In the genomic region with DNA sequence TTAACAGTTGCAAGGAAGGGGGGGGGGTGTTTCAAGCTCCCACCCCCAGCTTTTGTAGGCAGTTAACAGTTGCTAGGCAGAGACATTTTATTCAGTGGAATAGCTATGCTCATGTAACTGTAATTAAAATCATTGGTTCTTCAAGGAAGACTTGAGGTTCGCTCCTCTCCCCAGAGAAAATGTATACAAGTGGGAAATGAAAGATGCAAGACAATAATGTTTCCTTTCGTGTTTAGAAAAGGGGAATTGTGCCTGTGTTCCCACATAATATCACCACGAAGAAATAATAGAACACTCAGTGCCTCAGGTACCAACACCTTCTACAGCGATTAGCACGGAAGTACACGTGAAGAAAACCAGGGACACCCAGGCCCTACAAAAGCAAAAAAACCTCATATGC, we compare ENCODE assay signal across 7 mouse cellular contexts. TPM values are rescaled to one million over a fixed set of nuclear protein-coding genes. Genes with fewer than 3 reads are reported as not detected.
DNase-seq lines count a peak whose midpoint lies in the region; ATAC-seq and TF ChIP-seq lines count a peak whose summit lies in the region.

Gene Klhdc1, plus strand, starts transcription at position 301 of the 400 bp plus-strand sequence.

- TF ChIP-seq CTCF in thymus, adult 2 months (IDR thresholded peaks at IDR 0.05; ENCODE audit: borderline replicate concordance, control insufficient read depth, extremely low read depth, insufficient read depth, low read length, poor library complexity) = no peak
- TF ChIP-seq CTCF in forebrain, postnatal 0 days (IDR thresholded peaks at IDR 0.05; ENCODE audit: low read depth) = no peak
- no peak for TF ChIP-seq CTCF in hindbrain, postnatal 0 days (IDR thresholded peaks at IDR 0.05; ENCODE audit: low read depth)

- 63% methylated on average over 6 of the region's 6 CpGs for WGBS in thymus, adult 2 months
- 66% methylated on average over 6 of the region's 6 CpGs for WGBS in forebrain, postnatal 0 days
- 56% methylated on average over 6 of the region's 6 CpGs for WGBS in hindbrain, postnatal 0 days
- 71% methylated on average over 6 of the region's 6 CpGs for WGBS in midbrain, embryonic 10.5 days

- no peak for DNase-seq in thymus, adult 2 months
- no peak for DNase-seq in thymus, postnatal 4 days
- no peak for DNase-seq in forebrain, postnatal 0 days
- peak; percentile 2 for DNase-seq in hindbrain, postnatal 0 days (ENCODE audit: low spot score)
- DNase-seq in midbrain, embryonic 10.5 days (ENCODE audit: low spot score) = no peak
- no peak for DNase-seq in natural killer cell, adult 2 months (ENCODE audit: low spot score in 2 of 2)
- no peak for DNase-seq in kidney, adult 8-10 months

- no peaks in the 10 kb centered on the region for H3K9me3 ChIP-seq in forebrain, postnatal 0 days (ENCODE audit: low read length)
- no peaks in the 10 kb centered on the region for H3K9me3 ChIP-seq in hindbrain, postnatal 0 days (ENCODE audit: low read length)
- no peaks in the 10 kb centered on the region for H3K9me3 ChIP-seq in midbrain, embryonic 10.5 days (replicated peaks)

- no peaks in the 10 kb centered on the region for H3K27me3 ChIP-seq in thymus, adult 2 months (ENCODE audit: control insufficient read depth, insufficient read depth, low read length)
- H3K27me3 ChIP-seq in forebrain, postnatal 0 days (ENCODE audit: insufficient read depth, low read length) = no peaks in the 10 kb centered on the region
- no peaks in the 10 kb centered on the region for H3K27me3 ChIP-seq in hindbrain, postnatal 0 days (ENCODE audit: insufficient read depth, low read length)
- no peaks in the 10 kb centered on the region for H3K27me3 ChIP-seq in midbrain, embryonic 10.5 days (ENCODE audit: low read depth, poor library complexity, severe bottlenecking)

- no peak within 1 kb of the TSS for H3K27ac ChIP-seq in thymus, adult 2 months (ENCODE audit: control insufficient read depth, insufficient read depth, low read length)
- H3K27ac ChIP-seq in forebrain, postnatal 0 days (ENCODE audit: low read depth, low read length) = peak within 1 kb of the TSS; percentile 82
- peak within 1 kb of the TSS; percentile 86 for H3K27ac ChIP-seq in hindbrain, postnatal 0 days
- peak within 1 kb of the TSS; percentile 89 for H3K27ac ChIP-seq in midbrain, embryonic 10.5 days (replicated peaks)

- no peak for ATAC-seq in forebrain, postnatal 0 days
- ATAC-seq in hindbrain, postnatal 0 days = no peak

- H3K4me1 ChIP-seq in thymus, adult 2 months (replicated peaks; ENCODE audit: control insufficient read depth, insufficient read depth, low read length) = no peaks in the 10 kb centered on the region
- H3K4me1 ChIP-seq in forebrain, postnatal 0 days (ENCODE audit: insufficient read depth) = no peaks in the 10 kb centered on the region
- H3K4me1 ChIP-seq in hindbrain, postnatal 0 days (ENCODE audit: insufficient read depth, low read length) = peaks cover 4% of the 10 kb centered on the region; the same call in 1 of the 2 replicates
- peaks cover 12% of the 10 kb centered on the region for H3K4me1 ChIP-seq in midbrain, embryonic 10.5 days

- TF ChIP-seq POLR2A in thymus, adult 2 months (IDR thresholded peaks at IDR 0.05; ENCODE audit: control insufficient read depth, extremely low read depth, insufficient read depth, low read length, poor library complexity) = no peak

- peak within 1 kb of the TSS; percentile 74 for H3K4me3 ChIP-seq in thymus, adult 2 months (ENCODE audit: control insufficient read depth, insufficient read depth, low read length)
- H3K4me3 ChIP-seq in forebrain, postnatal 0 days (ENCODE audit: low read depth, low read length) = peak within 1 kb of the TSS; percentile 72
- H3K4me3 ChIP-seq in hindbrain, postnatal 0 days (ENCODE audit: low read length) = peak within 1 kb of the TSS; percentile 79
- H3K4me3 ChIP-seq in midbrain, embryonic 10.5 days = peak within 1 kb of the TSS; percentile 67

- peak within 1 kb of the TSS; percentile 69 for H3K4me2 ChIP-seq in forebrain, postnatal 0 days (ENCODE audit: low read depth)
- H3K4me2 ChIP-seq in hindbrain, postnatal 0 days (ENCODE audit: low read depth, low read length) = peak within 1 kb of the TSS; percentile 82

- no peaks in the 10 kb centered on the region for H3K36me3 ChIP-seq in thymus, adult 2 months (ENCODE audit: control insufficient read depth, insufficient read depth, low read length)
- H3K36me3 ChIP-seq in forebrain, postnatal 0 days (ENCODE audit: insufficient read depth) = no peaks in the 10 kb centered on the region
- no peaks in the 10 kb centered on the region for H3K36me3 ChIP-seq in hindbrain, postnatal 0 days (ENCODE audit: insufficient read depth, low read length)
- no peaks in the 10 kb centered on the region for H3K36me3 ChIP-seq in midbrain, embryonic 10.5 days

- peak within 1 kb of the TSS; percentile 79 for H3K9ac ChIP-seq in forebrain, postnatal 0 days
- peak within 1 kb of the TSS; percentile 76 for H3K9ac ChIP-seq in hindbrain, postnatal 0 days (replicated peaks; ENCODE audit: low read length)

RNA-seq across cellular contexts. Expression of gene Klhdc1, which starts in this region (rescaled TPM):
- 1.2 and 1.4 TPM in 2 replicates for polyA plus RNA-seq in thymus, adult 2 months (2012; rRNA removed)
- total RNA-seq in forebrain, postnatal 0 days (2014; rRNA removed) = 11.2 and 12.8 TPM in 2 replicates
- polyA plus RNA-seq in forebrain, postnatal 0 days (2015; fragmentation: Nextera tagmentation; extraction: Ambion mirVana) = 22.0 and 23.7 TPM in 2 replicates
- total RNA-seq in hindbrain, postnatal 0 days (2014; rRNA removed) = 3.9 and 6.5 TPM in 2 replicates
- polyA plus RNA-seq in hindbrain, postnatal 0 days (2015; fragmentation: Nextera tagmentation; extraction: Ambion mirVana) = 15.0 and 23.6 TPM in 2 replicates
- polyA plus RNA-seq in midbrain, embryonic 10.5 days (2016; fragmentation: Nextera tagmentation; extraction: Ambion mirVana) = 2.5 and 3.1 TPM in 2 replicates
